Mouse (Mus musculus) G1E (cell line): ENCODE results near the gene Ccdc88c.

Experiments
- CTCF ChIP-seq: IDR thresholded peaks from 2 replicates; pipeline ENCODE4 v1.5.1; 2012; ENCODE audit warnings: low read depth, low read length, inconsistent platforms, mixed read lengths
- POLR2AphosphoS5 ChIP-seq: IDR thresholded peaks from 2 replicates; pipeline ENCODE4 v1.6.1; 2012; ENCODE audit warnings: low read depth, low read length, inconsistent platforms; ENCODE audit not compliant: insufficient replicate concordance

DNA sequence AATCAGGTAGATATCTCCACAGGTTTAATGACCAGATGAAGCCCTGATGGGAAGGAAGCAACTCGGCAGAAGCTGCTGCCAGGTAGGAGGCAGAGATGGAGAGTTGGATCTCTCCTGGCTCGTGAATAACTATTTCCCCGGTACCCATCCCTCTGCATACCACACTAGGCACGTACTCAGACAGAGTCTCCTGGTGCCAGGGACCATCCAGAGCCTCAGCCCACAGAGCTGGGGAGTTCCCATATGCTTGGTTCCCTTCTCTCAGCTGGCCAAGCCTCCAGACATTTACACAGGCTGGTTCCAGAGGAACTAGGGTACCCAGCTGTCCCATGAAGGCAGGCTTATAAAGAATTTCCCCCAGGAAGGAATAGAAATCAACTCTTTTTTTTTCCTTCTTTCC lies 142.0 kb downstream of the Ccdc88c start:
- TF ChIP-seq POLR2AphosphoS5, result no peak
- TF ChIP-seq CTCF, result no peak
